Mouse (Mus musculus) heart, embryonic 12.5 days (tissue): ENCODE measurements at regions not wholly inside any gene's neighbourhood (a gene's known extent, or its start where the extent isn't known, plus 50 kb on each side); places are given as distances from the start of the nearest gene placed in this dataset.
A peak's percentile ranks its signal among the peaks of the same experiment; 100 is the strongest.

Source experiments
- ATAC-seq: fragments of 200-750 bp; cut with Nextera tagmentation; 2 replicates; pipeline ENCODE4 v1.8.0; 2017; ENCODE audit warnings: moderate TSS enrichment, moderate library complexity; ENCODE audit not compliant: insufficient number of reproducible peaks, low FRiP score
- H3K27ac ChIP-seq: fragments of 300-500 bp; sonication (generic); 2 replicates; pipeline ENCODE4 v1.5.1; 2016; ENCODE audit warnings: mild to moderate bottlenecking, moderate library complexity; ENCODE audit not compliant: poor library complexity, severe bottlenecking
- H3K27me3 ChIP-seq: fragments of 300-500 bp; sonication (generic); replicated peaks from 2 replicates; pipeline ENCODE4 v1.6.1; 2016; ENCODE audit warnings: mild to moderate bottlenecking, moderate library complexity
- H3K36me3 ChIP-seq: fragments of 300-500 bp; sonication (generic); 2 replicates; pipeline ENCODE4 v1.6.1; 2016; ENCODE audit warnings: mild to moderate bottlenecking, moderate library complexity
- H3K4me1 ChIP-seq: fragments of 300-500 bp; sonication (generic); replicated peaks from 2 replicates; pipeline ENCODE4 v1.6.1; 2016; ENCODE audit warnings: mild to moderate bottlenecking
- H3K4me2 ChIP-seq: fragments of 300-500 bp; sonication (generic); 2 replicates; pipeline ENCODE4 v1.6.1; 2016; ENCODE audit warnings: mild to moderate bottlenecking, moderate library complexity
- H3K4me3 ChIP-seq: fragments of 300-500 bp; sonication (generic); 2 replicates; pipeline ENCODE4 v1.5.1; 2016; ENCODE audit warnings: mild to moderate bottlenecking
- H3K9ac ChIP-seq: fragments of 300-500 bp; sonication (generic); 2 replicates; pipeline ENCODE4 v1.6.1; 2016; ENCODE audit warnings: mild to moderate bottlenecking, moderate library complexity
- H3K9me3 ChIP-seq: fragments of 300-500 bp; sonication (generic); replicated peaks from 2 replicates; pipeline ENCODE4 v1.6.1; 2016; ENCODE audit warnings: mild to moderate bottlenecking, moderate library complexity
- WGBS: fragments of 180-500 bp; shearing (Covaris S2); methylation state at CpG from one replicate; pipeline ENCODE4 v1.1.7; 2016; 5-methylcytosine and 5-hydroxymethylcytosine counted together

- ATAC-seq: no peak
Observed at GRCm38 (mm10) chr11:51911481-51911880, 54.0 kb upstream of the Jade2 start.

DNA sequence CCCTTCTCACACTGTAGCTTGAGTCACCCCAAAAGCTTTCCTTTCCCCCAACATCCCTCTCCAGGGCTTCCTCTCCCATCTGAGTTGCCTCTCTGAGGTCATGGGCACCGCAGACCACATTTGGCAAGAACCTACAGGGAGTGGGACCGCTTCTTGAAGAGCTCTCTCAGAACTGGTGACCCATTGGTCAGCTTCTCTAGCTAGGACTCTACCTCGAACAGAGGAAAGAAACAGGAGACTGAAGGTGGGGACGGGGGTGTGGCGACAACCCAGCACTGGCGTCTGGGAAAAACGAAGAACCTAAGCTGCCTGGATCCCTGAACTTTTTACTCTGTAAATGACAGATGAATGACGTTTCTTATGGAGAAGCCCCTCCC, 51.8 kb upstream of the Cdkn2aipnl start:
- H3K4me3 ChIP-seq: peak overlapping the region; percentile 44
- peaks cover 25% of the 10 kb centered on the region for H3K4me1 ChIP-seq
- WGBS: 12% methylated on average over 8 of the region's 8 CpGs
- ATAC-seq: 0 out of 2 replicates have a peak, but pooled peaks have one; percentile 9
- H3K4me2 ChIP-seq: peak overlapping the region; percentile 78
- no peak overlapping the region for H3K9ac ChIP-seq
- H3K27me3 ChIP-seq: no peaks in the 10 kb centered on the region
- peak overlapping the region; percentile 90 for H3K27ac ChIP-seq
- H3K9me3 ChIP-seq: no peaks in the 10 kb centered on the region
- no peaks in the 10 kb centered on the region for H3K36me3 ChIP-seq

More at GRCm38 (mm10) chr11:51911481-51911880, 54.0 kb upstream of the Jade2 start:
- Histone ChIP-seq H3K4me2 (no peak overlapping the region), H3K36me3 (no peaks in the 10 kb centered on the region), H3K27me3 (no peaks in the 10 kb centered on the region), H3K9ac (no peak overlapping the region), H3K4me1 (peaks cover 11% of the 10 kb centered on the region), H3K9me3 (no peaks in the 10 kb centered on the region), H3K4me3 (no peak overlapping the region), H3K27ac (no peak overlapping the region)
- 71% methylated on average over 3 of the region's 3 CpGs for WGBS

DNA sequence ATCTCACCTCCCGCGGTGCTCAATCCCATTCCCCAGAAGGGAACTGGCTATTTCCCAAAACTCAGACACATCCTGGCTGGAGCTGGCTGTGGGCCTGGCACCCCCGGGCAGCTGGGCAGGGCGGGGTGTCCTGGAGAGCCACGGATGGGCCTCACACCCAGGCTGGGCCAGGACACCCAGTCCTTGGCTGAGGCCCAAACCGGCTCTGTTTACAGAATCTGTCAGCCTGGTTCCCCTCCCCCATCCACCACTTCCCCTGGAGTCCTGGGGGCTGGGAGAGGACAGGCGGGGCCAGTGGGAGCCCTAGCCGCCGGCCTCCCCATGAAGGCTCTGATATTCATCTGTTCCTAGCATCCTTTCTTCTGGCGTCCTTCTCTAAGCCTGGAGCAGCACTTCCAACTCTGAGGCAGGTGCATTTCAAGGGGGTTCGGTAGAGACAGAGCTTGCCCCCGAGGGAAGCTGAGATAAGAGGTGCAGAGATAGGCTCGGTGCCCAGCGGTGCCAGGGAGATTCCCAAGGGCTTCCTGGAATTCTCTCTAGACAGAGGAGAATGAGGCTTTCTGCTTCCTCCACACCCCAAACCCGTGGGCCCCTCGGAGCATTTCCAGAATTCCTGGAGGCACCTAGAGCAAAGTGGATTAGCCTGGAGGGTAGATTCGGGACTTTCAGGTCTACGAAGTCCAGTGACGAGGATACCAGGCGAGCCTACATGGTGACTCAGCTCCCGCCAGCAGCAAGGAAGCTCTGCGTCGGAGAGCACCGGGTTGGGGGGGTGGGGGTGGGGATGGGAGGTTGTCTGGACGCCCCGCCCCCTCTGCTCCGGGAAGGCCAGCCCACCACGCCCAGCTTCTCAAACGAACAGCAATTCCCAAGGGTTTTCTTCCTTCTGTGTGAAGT, 51.2 kb upstream of the Cdkn2aipnl start:
- no peaks in the 10 kb centered on the region for H3K9me3 ChIP-seq
- H3K4me3 ChIP-seq: peak overlapping the region; percentile 44
- peak overlapping the region; percentile 78 for H3K4me2 ChIP-seq
- peaks cover 25% of the 10 kb centered on the region for H3K4me1 ChIP-seq
- peak; percentile 83 for ATAC-seq
- H3K36me3 ChIP-seq: no peaks in the 10 kb centered on the region
- H3K27me3 ChIP-seq: no peaks in the 10 kb centered on the region
- H3K27ac ChIP-seq: peak overlapping the region; percentile 90
- peak overlapping the region; percentile 55 for H3K9ac ChIP-seq
- WGBS: under 1% methylated on average over 29 of the region's 29 CpGs
